Mouse (Mus musculus) embryonic stem cell, embryonic (primary cell): ENCODE measurements around the gene Ankrd33b.

Source experiments
- CTCF ChIA-PET, 4 experiments: fragments of 300-600 bp in 2 of 4; fragments of 350-600 bp in 2 of 4; sonication (Branson Sonifier 250); formaldehyde crosslinking; loops; one replicate each; lab custom pipeline; 2022; ENCODE audit warnings: inconsistent platforms in 2 of 4; lab: Charles Lee
- POLR2A ChIA-PET, 4 experiments: fragments of 300-600 bp in 2 of 4; fragments of 350-600 bp in 2 of 4; sonication (Branson Sonifier 250); formaldehyde crosslinking; loops; one replicate each; lab custom pipeline; 2022; ENCODE audit warnings: antibody characterized with exemption in 4 of 4, inconsistent platforms in 1 of 4; lab: Charles Lee

Ankrd33b gene

DNA sequence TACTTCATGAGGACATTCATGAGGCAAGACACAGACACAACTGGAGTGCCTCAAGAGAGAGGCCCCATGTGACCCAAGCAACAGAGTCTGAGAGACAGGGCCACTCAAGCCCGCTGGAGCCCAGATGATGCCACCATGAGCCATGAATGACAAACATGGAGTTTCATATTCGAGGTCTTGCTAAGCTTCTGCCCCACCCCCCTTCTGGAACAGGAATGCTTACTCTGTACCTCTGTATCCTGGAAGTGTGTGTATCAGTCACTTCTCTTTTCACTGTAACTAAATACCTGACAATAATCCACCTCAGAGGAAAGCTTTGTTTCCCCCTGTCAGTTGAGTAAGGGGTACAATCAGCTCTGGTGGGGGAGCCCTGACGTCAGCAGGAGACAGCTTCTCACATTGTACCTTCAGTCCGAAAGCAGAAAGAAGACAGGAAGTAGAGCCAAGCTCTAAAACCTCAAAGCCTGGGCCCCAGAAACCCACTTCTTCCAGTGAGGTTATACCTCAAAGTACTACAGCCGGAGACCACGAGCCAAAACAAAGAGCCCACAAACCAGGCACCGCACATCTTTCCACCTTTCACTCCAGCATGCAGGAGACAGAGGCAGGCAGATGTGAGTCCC, 34.9 kb downstream of the Ankrd33b start:
- CTCF ChIA-PET: interaction anchor here in 1 of 4 experiments (0.6 kb wide), 1 partner anchor 258 kb away, joined by 3 read pairs; no protein-coding TSS in a partner anchor
- POLR2A ChIA-PET: interaction anchor here in 3 of 4 experiments (0.5 to 1.3 kb wide), 6 partner anchors 9 to 257 kb away, joined by 3 to 6 read pairs (median 4); no protein-coding TSS in a partner anchor

DNA sequence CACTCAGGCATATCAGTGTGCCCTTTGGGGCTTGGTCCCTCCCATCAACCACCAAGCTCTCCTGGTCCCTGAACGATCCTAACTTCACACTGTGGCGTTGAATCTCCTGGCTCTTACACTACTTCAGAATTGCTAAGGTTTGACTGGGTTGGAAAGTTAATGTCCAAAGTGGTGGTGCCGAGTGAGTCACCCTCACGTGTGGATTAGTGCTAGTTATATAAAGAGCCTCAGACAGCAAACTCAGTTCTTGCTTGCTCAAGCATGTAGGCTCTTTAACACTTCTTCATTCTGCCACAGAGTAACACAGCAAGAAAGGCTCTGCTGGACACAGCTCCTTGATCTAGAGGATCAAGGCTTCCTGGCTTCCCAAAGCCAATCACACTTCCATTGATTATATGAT, 35.8 kb downstream of the Ankrd33b start:
- ChIA-PET CTCF (interaction anchor here in 1 of 4 experiments (0.6 kb wide), 1 partner anchor 259 kb away, joined by 3 read pairs; no protein-coding TSS in a partner anchor), POLR2A (interaction anchor here in 1 of 4 experiments (0.5 to 1.6 kb wide), 3 partner anchors 10 to 742 kb away, joined by 3 to 6 read pairs (median 3); no protein-coding TSS in a partner anchor)

DNA sequence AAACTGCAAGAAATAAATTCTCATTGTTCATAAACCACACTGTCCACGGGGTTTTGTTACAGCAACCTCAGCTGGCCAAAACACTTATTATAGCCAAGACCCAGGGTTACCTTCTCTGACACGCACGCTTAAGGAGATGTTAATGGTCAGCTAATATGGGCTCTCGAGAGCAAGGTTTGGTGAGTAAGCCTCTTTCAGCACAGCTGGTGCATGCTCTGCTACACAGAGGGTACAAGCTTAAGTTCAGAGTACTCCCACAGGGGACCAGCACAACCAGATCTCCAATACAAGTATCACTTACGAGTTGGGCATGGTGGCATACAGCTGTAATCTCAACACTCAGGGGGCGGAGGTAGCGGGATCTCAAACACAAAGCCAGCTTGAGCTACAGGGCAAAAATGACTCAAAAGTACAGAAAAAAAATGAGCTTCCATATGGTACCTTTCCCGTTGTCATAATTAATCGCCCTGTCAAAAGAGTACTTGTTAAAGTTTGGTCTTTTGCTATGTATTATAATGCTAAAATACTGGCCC, 39.4 kb downstream of the Ankrd33b start:
- CTCF ChIA-PET: interaction anchor here in 2 of 4 experiments (0.5 to 1.5 kb wide), 3 partner anchors 12 to 92 kb away, joined by 3 read pairs; no protein-coding TSS in a partner anchor
- POLR2A ChIA-PET: interaction anchor here in 2 of 4 experiments (0.6 to 3.0 kb wide), 5 partner anchors 8 to 256 kb away, joined by 3 to 10 read pairs (median 7); no protein-coding TSS in a partner anchor

DNA sequence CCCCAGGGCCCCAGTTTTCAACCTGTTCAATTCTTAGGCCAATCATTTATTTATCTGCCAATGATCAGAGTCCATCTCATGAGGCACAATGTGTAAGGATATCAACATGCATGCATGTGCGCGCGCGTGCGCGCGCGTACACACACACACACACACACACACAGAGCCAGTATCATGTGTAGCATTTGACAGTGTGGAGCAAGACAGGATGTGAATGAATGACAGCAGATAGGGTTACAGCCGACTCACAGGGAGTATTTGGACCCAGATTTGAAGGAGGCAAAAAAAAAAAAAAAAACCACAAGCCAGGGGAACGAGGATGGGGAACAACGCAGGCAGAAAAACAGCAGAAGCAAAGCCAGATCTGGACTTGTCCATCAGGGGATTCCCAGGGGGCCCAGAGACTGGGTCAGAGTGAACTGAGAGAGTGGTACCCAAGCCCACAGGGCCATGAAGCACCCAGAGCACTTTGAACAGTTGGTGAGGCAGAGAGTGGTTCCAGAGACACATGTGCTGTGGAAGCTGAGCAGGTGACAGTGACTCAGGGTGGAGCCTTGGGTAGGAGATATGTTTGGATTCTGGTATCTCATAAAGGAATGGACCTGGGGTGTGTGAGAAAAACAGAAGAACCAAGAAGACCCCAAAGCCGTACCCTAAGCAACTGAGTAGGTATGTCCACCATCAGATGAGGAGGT, 41.7 kb downstream of the Ankrd33b start:
- CTCF ChIA-PET: interaction anchor here in 1 of 4 experiments (1.5 to 1.6 kb wide), 3 partner anchors 10 to 72 kb away, joined by 3 to 9 read pairs (median 8); no protein-coding TSS in a partner anchor
- POLR2A ChIA-PET: interaction anchor here in 3 of 4 experiments (0.7 to 4.2 kb wide), 13 partner anchors 10 to 815 kb away, joined by 3 to 41 read pairs (median 8); partner anchors contain the start of genes Cct5 (in 1 of the 3), Fam173b (in 1 of the 3) and Ropn1l (in 1 of the 3)

DNA sequence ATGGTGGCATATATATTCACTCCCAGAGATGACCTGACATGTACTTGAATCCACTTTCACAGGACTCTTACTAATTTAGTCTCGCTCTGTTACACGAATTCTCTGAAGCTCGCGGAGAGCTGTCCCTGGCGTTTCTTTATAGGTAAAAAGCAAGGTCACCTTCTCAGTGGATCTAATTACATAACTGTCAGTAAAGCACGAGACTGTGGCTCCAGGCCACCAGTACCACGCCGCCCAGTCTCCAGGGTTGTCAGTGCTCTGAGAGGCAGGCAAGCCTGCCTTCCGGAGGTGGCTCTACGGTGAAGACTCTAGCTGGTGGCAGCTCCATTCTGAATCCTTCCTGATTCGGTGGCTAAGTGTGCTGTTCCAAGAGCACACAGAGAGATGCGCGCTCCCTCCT, 43.0 kb downstream of the Ankrd33b start:
- CTCF ChIA-PET: interaction anchor here (0.9 to 2.9 kb wide), 16 partner anchors 8 to 123 kb away, joined by 3 to 12 read pairs (median 4); no protein-coding TSS in a partner anchor
- POLR2A ChIA-PET: interaction anchor here in 3 of 4 experiments (0.6 to 4.2 kb wide), 21 partner anchors 10 to 278 kb away, joined by 3 to 41 read pairs (median 4); partner anchors contain the start of genes Cct5 (in 1 of the 3), Fam173b (in 1 of the 3) and Ropn1l (in 1 of the 3)

DNA sequence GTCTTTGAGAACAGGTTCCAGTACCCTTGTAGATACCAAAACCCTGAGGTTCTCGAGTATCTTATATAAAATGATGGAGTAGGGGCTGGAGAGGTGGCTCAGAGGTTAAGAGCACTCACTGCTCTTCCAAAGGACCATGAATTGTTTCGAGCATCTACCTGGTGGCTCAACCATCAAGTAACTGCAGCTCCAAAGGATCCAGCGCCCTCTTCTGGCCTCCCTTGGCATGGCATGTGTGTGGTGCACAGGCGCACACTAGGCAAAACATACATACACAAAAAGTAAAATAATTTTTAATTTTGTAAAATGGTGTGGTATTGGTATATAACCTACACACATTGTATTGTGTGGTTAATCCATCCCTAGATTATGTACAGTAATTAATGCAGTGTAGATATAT, 43.8 kb downstream of the Ankrd33b start:
- ChIA-PET CTCF (interaction anchor here (0.6 to 2.9 kb wide), 18 partner anchors 8 to 127 kb away, joined by 3 to 12 read pairs (median 5); no protein-coding TSS in a partner anchor), POLR2A (interaction anchor here in 3 of 4 experiments (0.6 to 4.2 kb wide), 12 partner anchors 11 to 95 kb away, joined by 3 to 41 read pairs (median 8); no protein-coding TSS in a partner anchor)

DNA sequence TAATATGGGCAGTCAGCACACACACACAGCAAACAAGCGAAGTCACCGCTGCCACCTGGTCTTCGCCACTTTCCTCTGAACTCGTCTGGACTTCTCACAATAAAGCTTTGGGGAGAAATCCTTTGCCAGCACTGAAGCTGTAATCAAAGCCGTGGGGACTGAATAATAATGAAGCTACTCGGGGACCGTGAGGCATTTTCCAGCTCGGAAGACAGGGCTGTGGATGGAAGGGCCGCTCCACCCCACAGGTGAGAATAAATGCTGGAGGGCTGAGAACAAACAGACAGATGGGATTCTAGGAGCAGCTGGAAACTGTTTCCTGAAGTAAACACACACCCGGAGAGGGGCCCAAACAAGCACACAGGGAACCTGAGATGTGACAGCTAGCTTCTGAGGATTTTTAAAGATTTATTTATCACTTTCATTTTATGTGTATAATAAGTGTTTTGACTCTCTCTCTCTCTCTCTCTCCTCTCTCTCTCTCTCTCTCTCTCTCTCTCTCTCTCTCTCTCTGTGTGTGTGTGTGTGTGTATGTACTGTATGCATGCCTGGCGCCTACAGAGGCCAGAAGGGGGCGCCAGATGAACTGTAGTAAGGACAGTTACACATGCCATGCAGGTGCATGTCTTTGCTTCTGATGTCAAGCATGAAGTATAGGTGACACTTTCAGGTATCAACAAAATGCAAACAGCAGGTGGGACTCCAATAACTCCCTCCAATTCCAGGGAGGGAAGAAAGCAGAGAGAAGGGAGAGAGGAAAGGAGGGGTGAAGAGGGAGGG, 46.7 kb downstream of the Ankrd33b start:
- ChIA-PET POLR2A (interaction anchor here in 3 of 4 experiments (0.7 to 3.8 kb wide), 5 partner anchors 16 to 268 kb away, joined by 3 to 17 read pairs (median 6); no protein-coding TSS in a partner anchor), CTCF (interaction anchor here (0.6 to 1.1 kb wide), 16 partner anchors 16 to 410 kb away, joined by 3 to 17 read pairs (median 4); no protein-coding TSS in a partner anchor)

DNA sequence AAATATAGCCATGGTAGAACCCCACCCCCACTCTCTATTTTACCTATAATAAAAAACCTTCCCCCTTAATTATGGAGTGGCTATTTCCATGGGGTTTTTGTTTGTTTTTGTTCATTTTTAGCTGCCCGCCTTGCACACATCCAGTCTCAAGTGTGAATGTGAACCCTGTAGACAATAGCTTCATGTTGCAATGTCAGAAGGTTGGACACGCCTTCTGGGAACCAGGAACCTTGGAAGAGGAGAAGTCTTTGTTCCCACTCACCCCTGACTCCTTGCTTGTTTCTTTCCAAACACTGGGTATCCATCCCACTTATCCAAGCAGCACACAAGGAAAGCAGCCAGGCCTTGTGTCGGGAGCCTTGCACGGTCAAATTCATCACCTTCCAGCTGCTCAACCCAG, 48.5 kb downstream of the Ankrd33b start:
- POLR2A ChIA-PET: interaction anchor here in 3 of 4 experiments (0.8 to 3.8 kb wide), 12 partner anchors 10 to 282 kb away, joined by 3 to 17 read pairs (median 6); partner anchors contain the start of genes Cct5 (in 2 of the 3) and Fam173b (in 2 of the 3)
- CTCF ChIA-PET: interaction anchor here (0.6 to 2.2 kb wide), 7 partner anchors 9 to 128 kb away, joined by 3 to 7 read pairs (median 3); no protein-coding TSS in a partner anchor

DNA sequence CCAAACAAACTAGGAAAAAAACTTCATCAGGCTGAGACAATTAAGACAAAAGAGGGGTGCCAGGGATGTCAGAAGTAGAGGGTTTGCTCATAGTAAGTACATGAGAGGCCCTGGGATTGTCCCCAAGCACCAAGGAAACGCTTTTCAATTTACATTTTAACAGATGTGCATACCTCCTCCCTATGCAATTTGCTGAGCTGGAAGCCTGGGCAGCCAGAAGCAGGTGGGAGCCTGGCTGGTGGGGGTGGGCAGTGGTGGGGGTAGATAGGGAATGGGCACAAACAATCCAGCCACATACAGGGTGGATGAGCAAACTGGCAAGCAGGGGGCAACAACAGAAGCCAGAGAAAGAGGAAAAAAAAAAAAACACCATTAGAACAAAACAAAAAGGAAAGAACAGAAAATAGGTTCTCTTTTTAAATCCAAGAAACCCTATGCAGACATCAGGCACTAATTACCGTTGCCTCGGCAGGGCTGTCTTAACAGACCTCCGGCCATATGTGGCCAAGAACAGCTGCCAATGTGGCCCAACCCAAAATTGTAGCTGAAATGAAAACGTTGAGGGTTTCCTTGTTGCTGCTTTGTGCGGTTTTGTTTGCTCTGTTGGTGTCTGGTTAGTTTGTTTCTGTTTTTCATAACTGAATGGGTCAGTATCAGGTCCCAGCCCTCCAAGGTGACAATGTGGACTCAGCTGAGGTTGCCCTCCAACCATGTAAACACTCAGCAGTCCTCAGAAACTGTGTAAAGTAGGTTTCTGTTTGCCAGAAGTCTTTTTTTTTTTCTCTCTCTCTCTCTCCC, 49.2 kb downstream of the Ankrd33b start:
- CTCF ChIA-PET: interaction anchor here (0.6 to 2.3 kb wide), 8 partner anchors 9 to 739 kb away, joined by 3 to 11 read pairs (median 3); no protein-coding TSS in a partner anchor
- POLR2A ChIA-PET: interaction anchor here in 3 of 4 experiments (0.6 to 3.8 kb wide), 16 partner anchors 11 to 283 kb away, joined by 3 to 14 read pairs (median 3); partner anchors contain the start of genes Cct5 (in 2 of the 3) and Fam173b (in 2 of the 3)

DNA sequence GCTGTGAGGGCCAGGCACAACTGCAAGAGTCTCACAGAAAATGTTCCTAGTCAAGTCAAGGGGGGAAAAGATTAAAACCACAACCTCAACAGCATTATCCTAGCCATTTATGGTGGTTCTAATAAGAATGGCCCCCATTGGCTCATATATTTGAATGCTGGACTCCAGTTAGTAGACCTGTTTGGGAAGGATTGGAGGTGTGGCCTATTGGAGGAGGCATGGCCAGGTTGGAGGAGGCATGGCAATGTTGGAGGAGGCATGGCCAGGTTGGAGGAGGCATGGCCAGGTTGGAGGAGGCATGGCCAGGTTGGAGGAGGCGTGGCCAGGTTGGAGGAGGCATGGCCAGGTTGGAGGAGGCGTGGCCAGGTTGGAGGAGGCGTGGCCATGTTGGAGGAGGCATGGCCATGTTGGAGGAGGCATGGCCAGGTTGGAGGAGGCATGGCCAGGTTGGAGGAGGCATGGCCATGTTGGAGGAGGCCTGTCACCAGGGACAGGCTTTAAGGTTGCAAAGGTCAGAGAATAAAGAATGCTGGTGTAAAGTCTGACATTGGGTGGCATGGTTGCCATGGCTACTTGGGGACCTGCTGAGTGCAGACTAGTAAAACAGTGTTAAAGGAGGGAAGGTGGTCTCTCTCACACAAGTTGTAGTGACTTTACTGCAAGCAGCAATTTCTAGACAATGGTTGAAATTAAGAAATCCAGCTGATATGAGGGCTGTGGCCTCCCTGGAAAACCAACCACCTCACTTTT, 50.3 kb downstream of the Ankrd33b start:
- POLR2A ChIA-PET: interaction anchor here (0.5 to 3.8 kb wide), 9 partner anchors 18 to 277 kb away, joined by 3 to 14 read pairs (median 3); no protein-coding TSS in a partner anchor
- CTCF ChIA-PET: interaction anchor here in 2 of 4 experiments (1.0 to 2.3 kb wide), 8 partner anchors 7 to 130 kb away, joined by 3 to 12 read pairs (median 4); no protein-coding TSS in a partner anchor

DNA sequence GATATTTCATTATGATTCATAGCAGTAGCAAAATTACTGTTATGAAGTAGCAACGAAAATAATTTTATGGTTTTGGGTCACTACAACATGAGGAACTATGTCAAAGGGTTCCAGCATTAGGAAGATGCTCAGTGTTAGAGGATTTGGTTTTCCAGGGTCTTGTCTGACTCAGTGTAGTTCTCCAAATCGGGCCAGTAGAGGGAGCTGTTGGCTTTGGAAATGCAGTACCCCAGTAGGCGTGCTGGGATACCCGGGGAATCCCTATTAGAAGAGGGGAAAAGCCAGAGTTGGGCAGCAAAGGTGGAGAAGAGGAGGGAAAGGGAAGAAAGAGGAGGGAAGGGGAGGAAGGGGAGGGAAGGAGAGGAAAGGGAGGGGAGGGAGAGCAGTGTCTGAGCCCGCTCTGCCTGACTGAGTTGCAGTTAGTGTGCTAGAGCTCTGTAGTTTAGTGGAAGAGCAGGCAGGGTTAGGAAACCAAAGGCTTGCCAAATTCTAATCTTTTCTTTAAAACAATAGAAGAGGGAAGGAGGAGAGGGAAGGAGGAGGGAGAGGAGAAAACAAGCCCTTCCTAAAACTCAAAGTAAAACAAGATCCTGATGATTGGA, 51.8 kb downstream of the Ankrd33b start:
- POLR2A ChIA-PET: interaction anchor here in 3 of 4 experiments (1.4 to 1.6 kb wide), 3 partner anchors 52 to 102 kb away, joined by 3 to 7 read pairs (median 4); partner anchors contain the start of gene Ankrd33b (in 1 of the 3)

DNA sequence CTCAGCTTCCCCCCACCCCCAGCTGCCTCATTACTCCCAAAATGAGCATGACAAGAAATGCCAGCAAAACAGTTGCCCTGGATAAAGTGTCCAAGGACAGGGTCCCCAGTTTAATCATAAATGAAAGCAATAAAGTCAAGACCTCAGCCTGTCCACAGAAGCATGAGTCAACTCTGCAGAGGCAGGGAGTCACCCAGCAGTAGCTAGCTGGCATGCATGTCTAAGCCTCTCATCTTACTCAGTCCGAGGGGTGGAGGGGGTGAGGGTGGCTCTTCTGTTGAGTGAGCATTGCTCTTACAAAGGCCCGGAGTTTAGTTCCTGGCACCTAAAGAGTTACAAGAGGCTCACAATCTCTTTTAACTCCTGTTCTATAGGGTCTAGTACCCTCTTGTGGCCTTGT, 55.5 kb downstream of the Ankrd33b start:
- POLR2A ChIA-PET: no interaction called here
- CTCF ChIA-PET: no interaction called here

More for the DNA sequence above, 51.8 kb downstream of the Ankrd33b start:
- CTCF ChIA-PET: interaction anchor here (0.6 to 2.3 kb wide), 19 partner anchors 8 to 158 kb away, joined by 3 to 17 read pairs (median 4); no protein-coding TSS in a partner anchor

DNA sequence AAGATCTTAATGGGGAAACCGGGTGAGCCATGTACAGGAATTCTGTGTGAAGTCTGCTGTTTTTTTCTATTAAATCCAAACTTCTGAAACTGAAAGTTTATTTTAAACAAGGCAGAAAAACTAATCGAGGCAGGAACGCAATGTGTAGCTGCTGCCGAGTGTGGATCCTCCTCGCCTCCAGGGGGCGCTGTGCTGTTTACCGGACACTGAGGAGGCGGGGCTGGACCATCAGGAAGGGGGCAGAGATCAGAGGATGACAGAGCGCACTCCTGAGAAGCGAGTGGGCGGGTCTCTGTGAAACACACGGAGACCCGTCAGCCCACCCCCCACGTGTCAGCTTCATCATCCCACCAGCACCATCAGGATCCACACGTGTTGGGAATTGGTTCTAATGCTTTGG, 58.0 kb downstream of the Ankrd33b start:
- ChIA-PET CTCF (interaction anchor here (0.5 to 2.1 kb wide), 39 partner anchors 9 to 935 kb away, joined by 3 to 10 read pairs (median 3); partner anchors contain the start of genes Cct5 (in 2 of the 4), Fam173b (in 2 of the 4) and Sema5a (in 1 of the 4)), POLR2A (interaction anchor here in 3 of 4 experiments (0.8 to 2.5 kb wide), 12 partner anchors 15 to 293 kb away, joined by 3 to 6 read pairs (median 3); partner anchors contain the start of genes Cct5 (in 2 of the 3), Fam173b (in 2 of the 3) and Ropn1l (in 1 of the 3))

DNA sequence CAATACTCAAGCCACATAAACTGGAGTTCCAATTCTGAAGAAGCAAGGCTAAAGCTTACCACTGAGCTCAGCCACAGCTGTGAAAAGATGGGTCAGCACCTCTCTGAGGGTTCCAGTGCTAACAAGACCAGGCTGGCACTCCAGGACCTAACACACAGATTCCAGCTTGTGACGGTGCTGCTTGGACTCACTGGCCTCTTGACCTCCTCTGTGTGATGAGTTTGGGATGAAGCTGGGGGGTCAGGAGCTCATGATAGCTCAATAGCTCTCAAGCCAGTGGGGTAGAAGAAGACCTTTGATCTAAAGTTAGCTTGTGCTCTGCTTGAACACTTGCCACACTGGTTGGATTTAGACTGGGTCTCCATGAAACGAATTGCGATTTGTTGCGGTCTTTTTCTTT, 60.8 kb downstream of the Ankrd33b start:
- ChIA-PET CTCF (interaction anchor here in 3 of 4 experiments (0.7 to 1.5 kb wide), 7 partner anchors 9 to 479 kb away, joined by 3 to 8 read pairs (median 3); no protein-coding TSS in a partner anchor), POLR2A (no interaction called here)
